Mouse (Mus musculus) adrenal gland, adult (tissue): Measurements from ENCODE around the gene Bcas2.

Experiments used
- DNase-seq, 2 experiments: peaks; one replicate each; pipeline ENCODE4 v3.0.0; 2022 to 2023; ENCODE audit warnings: low spot score in 1 of 2; ENCODE audit not compliant: inconsistent age in 2 of 2

Bcas2 gene

GRCm38 (mm10) chr3:103171505-103172267 lies at the start of gene Bcas2:
Gene Bcas2, plus strand, starts transcription at chr3:103171655.
- DNase-seq = peak; percentile 98 to 99

DNA sequence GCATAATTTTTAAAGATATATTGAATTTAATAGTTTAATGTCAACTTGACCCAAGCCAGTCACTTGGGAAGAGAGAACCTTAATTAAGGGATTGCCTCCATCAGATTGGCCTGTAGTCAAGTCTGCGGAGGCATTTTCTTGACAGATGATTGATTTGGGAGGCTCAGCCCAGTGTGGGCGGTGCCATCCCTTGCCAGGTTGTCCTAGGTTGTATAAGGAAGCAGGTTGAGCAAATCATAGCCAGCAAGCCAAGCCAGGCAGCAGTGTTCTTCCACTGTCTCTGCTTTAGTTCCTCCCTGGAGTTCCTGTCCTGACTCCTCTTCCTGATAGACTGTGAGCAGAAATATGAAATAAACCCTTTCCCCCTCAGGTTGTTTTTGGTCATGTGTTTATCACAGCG lies 47.8 kb upstream of the Bcas2 start:
- no peak for DNase-seq

GRCm38 (mm10) chr3:103126138-103126537 lies 45.3 kb upstream of the Bcas2 start:
- DNase-seq = no peak

- DNase-seq = no peak
These were observed 44.3 kb upstream of the Bcas2 start for GRCm38 (mm10) chr3:103127177-103127576.

- no peak for DNase-seq
These were observed 43.7 kb upstream of the Bcas2 start for GRCm38 (mm10) chr3:103127721-103128120.

GRCm38 (mm10) chr3:103128251-103128650 lies 43.2 kb upstream of the Bcas2 start:
- no peak for DNase-seq

- no peak for DNase-seq
These were observed 41.9 kb upstream of the Bcas2 start for GRCm38 (mm10) chr3:103129367-103130159.

GRCm38 (mm10) chr3:103130236-103130751 lies 41.2 kb upstream of the Bcas2 start:
- peak; percentile 15 to 62 for DNase-seq

DNA sequence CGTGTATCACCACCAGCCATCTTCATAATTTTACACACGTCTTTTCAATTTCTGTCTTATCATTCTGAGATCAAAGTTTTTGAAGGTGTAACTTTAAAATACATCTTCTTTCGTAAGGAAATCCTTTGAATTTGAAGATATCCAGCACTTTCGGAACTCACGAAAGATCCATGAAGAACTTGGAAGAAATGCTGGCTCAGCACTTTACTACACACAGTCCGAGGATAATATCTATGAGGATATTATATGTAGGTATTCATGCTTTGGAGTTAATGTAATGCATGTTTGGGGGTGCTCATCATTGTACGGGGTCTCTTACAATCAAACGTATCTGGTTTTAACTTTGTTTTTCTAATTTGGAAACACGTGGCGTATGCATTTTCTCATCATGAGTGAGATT lies 38.4 kb upstream of the Bcas2 start:
- no peak for DNase-seq

DNA sequence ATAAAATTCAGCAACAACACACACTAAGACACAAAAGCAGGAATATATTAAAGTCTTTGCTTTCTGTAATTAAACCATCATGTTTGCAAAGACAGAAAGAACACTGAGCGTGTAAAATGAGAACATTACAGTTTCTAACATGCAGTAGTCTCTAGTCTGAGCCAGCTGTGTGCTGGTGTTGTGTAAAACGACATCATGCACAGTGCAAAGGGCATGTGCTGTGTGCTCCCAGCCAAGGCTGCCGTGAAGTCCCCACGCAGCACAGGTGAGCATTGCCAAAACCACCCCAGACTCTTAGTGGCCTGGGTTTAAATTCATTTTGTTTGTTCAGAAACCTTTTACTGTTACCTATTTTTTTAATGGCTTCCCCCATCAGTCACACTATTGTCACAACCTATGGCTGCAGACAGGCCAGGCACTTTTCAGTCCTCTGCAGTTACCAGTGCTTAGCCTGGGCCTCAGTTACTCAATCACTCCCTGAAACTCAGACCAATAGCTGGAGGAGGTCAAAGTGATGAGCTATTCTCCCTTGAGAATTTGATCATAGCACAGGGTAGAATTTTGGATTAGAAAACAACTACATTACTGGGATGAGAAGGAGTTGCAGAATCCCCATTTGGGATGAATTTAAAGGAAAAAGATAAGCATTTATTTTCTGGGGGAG lies 34.9 kb upstream of the Bcas2 start:
- no peak for DNase-seq

- DNase-seq = peak in 1 of 2 experiments; percentile 33
These were observed 32.4 kb upstream of the Bcas2 start for GRCm38 (mm10) chr3:103139047-103139446.

DNA sequence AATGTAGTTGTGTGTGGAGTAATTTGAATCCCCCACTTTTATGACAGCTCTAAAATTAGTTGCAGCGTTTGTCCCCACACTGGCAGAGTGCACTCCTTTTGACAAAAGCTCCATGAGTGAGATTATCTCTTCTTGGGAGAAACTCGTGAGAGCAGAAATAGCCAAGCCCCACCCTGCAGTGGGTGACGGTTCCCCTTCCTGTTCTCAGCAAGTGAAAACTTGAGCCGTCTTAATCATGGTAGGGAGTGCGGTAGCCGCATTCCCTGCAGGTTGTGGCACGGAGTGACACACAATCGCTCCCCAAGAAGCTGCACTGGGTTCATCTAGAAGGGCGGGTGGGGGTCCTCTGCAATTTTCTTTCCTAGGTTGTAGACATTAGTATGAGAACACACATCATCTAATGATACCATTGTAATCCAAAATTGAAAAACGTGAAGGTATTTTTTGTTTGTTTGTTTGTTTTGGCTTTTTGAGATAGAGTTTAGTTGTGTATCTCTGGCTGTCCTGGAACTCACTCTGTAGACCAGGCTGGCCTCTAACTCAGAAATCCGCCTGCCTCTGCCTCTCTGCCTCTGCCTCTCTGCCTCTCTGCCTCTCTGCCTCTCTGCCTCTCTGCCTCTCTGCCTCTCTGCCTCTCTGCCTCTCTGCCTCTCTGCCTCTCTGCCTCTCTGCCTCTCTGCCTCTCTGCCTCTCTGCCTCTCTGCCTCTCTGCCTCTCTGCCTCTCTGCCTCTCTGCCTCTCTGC lies 31.2 kb upstream of the Bcas2 start:
- peak in 1 of 2 experiments; percentile 56 for DNase-seq

- DNase-seq = peak in 1 of 2 experiments; percentile 59
These were observed 30.2 kb upstream of the Bcas2 start for GRCm38 (mm10) chr3:103141287-103141686.

DNA sequence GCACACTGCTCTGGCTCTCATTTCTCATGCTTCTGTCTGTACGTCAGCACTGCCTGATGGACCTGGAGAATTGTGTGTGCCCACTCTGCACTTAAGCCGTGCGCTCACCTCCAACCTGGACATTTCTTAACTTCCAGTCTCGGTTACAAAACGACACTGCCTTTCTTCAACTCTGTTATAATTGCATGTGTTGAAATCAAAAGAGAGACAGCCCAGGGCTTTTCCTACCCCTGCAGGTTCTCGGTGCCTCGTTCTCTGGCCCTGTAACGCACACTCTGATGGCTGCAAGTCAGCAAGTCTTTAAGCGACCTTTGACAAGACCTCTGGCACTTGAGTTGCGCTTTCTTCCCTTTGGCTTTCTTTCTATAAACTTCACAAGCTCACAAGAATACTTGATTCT lies 29.1 kb upstream of the Bcas2 start:
- DNase-seq = peak in 1 of 2 experiments; percentile 21

DNA sequence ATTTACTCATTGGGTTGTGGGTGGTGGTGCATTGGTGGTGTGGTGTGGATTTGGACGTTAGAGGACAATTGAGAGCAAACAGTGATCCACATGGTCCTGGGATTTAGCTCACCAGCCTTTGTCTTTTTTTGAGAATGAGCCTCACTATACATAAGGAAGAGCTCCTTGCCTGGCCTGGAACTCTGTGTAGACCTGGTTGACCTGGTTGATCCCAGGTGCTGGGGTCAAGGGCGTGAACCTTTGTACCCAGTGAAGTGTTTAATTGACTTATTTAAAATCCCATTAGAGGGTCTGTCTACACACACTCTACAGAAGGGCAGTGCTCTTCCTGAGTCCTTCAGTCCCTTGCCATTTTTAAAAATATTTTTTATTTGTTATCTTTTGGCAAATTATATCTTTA lies 26.1 kb upstream of the Bcas2 start:
- DNase-seq = no peak

- DNase-seq = no peak
These were observed 25.7 kb upstream of the Bcas2 start for GRCm38 (mm10) chr3:103145791-103146190.

DNA sequence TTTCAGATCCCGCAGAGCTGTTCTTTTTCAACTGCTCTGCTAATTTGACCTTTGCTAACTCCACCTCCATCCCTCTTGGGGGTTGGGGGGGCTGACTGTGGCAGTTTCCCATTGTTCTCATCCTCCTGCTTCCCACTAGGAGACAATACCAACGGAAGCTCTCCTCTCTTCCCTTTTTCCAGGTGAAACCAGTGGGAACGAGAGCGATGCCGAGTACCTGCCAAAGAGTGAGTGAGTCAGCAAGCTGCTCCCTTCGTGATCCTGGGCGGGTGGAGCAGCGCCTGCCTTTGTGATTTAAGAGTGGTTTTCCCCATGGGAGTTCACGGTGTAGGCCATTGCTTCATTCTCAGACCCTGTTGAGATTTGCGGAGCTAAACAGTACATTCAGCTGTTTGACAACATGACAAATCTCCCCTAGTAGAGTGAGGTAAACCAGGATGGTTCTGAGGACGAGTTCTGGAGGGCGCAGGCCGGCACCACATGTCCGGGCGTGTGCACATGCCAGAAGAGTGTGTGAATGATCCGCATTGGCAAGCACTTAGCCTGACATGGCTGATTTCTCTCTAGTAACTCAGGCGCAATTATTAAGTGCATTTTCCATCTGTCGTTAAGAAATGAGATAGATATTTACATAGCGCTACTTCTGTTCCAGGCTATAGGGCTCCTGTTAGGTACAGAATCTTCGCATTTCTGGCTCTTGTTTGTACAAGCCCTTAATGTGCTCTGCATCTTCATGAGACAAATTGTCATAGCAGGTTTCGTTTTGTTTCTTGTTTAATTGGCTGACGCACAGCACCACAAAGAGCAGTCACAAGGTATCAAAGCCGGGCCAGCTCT lies 24.9 kb upstream of the Bcas2 start:
- DNase-seq = peak in 1 of 2 experiments; percentile 32

DNA sequence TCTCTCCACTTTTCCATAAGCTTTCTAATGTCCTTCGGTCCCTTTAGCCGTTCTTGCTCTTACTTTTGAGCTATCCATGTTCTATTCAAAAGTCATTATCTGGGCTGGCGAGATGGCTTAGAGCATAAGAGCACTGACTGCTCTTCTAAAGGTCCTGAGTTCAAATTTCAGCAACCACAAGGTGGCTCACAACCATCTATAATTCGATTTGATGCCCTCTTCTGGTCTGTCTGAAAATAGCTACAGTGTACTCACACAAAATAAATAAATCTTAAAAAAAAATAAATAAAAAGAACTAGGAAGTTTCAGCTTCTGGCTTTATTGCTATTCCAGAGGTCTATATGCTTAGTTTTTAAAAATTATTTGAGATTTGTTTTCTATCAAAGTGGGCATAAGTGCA lies 23.7 kb upstream of the Bcas2 start:
- no peak for DNase-seq

- no peak for DNase-seq
These were observed 22.5 kb upstream of the Bcas2 start for GRCm38 (mm10) chr3:103148941-103149340.

DNA sequence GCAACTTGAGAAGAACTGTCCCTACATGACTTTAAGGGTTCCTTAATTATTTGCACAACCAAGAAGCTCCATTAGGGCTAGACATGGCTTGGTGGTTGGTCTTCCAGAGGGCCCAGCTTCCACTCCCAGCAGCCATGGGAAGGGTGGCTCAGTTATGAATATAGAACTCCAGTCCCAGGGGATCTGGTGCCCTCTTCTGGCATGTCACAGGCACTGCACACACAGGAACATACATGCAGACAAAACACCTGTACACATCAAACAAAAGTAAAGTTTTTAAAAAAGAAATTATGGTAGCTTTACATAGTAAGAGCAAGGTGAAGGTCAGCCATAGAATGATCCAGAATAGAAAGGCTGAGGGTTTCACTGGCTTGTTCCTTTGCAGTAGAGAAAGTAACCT lies 17.7 kb upstream of the Bcas2 start:
- no peak for DNase-seq
